Mouse (Mus musculus) liver, embryonic 14.5 days (tissue): Measurements from ENCODE around the gene Cap2.

Experiments
- CTCF ChIP-seq: IDR thresholded peaks from 2 replicates; pipeline ENCODE4 v1.5.1; 2016; ENCODE audit warnings: antibody characterized with exemption, low read depth, control low read depth
- EP300 ChIP-seq: IDR thresholded peaks from 2 replicates; pipeline ENCODE4 v1.6.1; 2016; ENCODE audit warnings: antibody characterized with exemption, low read depth

- no peak for TF ChIP-seq CTCF
- TF ChIP-seq EP300 = no peak
These were observed 127.7 kb downstream of the Cap2 start for GRCm38 (mm10) chr13:46629391-46629790.
